Mouse (Mus musculus) mature B cell (primary cell): ENCODE data around the gene Lyrm9.

Experiments
- in situ Hi-C: fragments of 300-500 bp; cut with MboI; formaldehyde crosslinking; loops from 2 replicates; pipeline ENCODE4 v1.14.3; 2019

The Lyrm9 gene

GRCm38 (mm10) chr11:78826442-78827013 is at the start of gene Lyrm9:
Gene Lyrm9 (plus strand): TSS chr11:78826584.
- in situ Hi-C loops, result no loop called here

DNA sequence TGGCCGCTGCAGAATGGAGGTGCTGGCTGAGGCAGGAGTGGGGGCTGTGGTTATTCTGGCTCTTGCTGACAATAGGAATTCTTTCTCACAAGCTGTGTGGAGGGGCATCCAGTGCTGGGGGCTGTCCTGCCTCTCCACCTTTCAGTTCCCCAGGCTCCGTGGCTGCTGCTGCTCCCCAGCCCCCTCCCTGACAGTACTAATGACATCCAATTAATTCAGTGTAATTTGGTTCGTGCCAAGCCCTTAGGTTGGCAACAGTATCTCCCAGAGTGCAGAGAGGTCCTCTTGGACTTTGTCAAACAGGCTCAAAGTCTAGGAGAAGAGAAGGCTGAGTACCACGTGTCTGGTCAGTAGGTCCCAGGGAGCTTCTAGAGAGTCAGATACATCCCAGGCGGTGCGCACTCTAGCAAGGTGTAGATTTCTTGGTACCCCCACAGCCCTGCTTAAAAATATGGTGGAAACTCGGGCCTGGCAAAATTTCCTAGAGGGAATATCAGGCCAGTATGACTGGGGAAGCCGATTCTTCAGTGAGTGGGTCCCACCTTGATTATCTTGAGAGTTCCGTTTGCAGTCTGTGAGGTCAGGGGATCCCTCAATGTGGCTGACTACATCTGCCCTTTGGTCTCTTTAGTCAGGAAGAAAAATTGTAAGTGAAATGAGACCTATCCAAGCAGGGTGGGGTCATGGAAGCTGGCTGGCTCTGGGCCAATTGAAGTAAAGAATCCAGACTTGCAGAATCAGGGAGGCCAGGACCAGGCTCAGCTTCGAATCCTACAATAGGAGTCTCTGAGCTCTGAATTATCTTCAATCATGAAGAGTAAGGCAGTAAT is 48.3 kb upstream of the Lyrm9 start:
- in situ Hi-C loops, result no loop called here

GRCm38 (mm10) chr11:78780002-78780401 is 46.4 kb upstream of the Lyrm9 start:
- in situ Hi-C loops, result no loop called here

GRCm38 (mm10) chr11:78780571-78780970 is 45.8 kb upstream of the Lyrm9 start:
- in situ Hi-C loops, result no loop called here

DNA sequence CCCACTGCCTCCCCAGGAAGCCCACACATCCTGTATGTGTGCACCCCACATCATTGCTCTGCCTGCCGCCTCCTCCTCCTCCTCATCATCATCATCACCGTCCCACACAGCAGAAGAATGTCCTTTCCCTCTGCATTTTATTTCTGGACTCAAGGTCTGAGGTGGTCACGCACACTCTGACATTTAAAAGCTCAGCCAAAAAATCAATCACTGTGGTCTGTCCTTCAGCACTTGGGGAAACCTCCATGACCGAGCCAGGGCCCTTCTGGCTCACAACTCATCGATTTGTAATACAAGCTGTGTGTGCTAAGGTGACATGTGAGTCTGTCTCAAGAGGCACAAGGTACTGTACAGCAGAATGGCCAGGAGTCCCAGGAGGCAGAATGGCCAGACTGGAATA is 44.1 kb upstream of the Lyrm9 start:
- in situ Hi-C loops, result no loop called here

DNA sequence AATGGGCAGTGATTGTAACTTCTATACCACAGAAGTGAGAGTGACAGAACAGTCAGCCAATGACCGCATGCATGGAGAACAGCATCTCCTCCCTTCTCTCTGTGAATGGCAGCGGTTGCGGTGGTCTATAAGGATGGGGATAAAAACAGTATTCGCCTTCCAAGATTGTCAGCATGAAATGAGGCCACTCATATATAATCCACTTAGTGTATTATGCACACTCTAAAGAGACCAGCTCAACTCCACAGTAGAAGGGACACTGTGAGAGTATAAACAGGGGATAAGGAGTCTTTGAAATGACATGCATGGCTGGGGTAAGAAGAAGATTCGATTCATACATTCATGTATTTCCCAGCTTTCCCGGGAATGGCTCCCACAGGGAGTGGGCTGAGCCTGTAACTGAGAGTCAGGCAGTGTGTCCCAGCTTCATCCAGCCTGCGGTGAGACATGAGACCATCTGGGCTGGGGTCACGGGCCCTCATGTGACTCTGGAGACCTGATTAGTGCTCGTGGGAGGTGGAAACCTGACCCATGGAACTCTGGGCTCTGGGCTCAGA is 43.5 kb upstream of the Lyrm9 start:
- in situ Hi-C loops, result no loop called here

- in situ Hi-C loops, result no loop called here
These were observed 40.4 kb upstream of the Lyrm9 start for GRCm38 (mm10) chr11:78786013-78786431.

DNA sequence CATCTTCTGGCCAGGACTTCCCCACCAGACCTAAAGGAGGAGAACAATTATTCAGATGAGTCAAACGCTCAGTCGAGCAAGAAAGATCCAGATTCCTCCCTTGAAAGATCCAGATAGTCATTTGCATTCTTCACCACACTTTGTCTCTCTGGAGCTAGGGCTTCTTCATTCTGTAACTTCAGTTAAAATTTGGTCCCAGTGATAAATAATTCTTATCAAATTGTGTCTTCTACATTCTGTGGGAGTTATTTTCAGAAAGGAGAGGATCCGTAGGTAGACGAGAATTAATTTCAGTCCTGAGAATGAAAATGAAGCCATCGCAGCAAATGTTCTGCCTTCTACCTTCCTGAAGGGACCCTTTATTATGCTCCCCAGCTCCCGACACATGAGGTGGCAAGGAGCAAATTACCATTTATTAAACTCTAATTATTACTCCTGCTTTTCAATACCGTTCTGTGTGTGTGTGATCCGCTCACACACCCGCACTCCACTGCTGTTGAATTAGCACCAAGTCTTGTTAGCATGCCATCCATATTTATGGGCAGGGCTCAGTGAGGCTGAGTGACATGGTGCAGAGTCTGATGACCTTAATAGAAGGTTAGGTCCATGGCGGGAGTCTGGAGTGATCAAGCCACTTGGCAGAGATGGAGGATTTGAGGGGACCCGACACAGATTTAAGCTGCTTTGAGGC is 36.9 kb upstream of the Lyrm9 start:
- in situ Hi-C loops, result no loop called here

GRCm38 (mm10) chr11:78791582-78791981 is 34.8 kb upstream of the Lyrm9 start:
- in situ Hi-C loops, result no loop called here

GRCm38 (mm10) chr11:78792055-78792454 is 34.3 kb upstream of the Lyrm9 start:
- in situ Hi-C loops, result no loop called here

DNA sequence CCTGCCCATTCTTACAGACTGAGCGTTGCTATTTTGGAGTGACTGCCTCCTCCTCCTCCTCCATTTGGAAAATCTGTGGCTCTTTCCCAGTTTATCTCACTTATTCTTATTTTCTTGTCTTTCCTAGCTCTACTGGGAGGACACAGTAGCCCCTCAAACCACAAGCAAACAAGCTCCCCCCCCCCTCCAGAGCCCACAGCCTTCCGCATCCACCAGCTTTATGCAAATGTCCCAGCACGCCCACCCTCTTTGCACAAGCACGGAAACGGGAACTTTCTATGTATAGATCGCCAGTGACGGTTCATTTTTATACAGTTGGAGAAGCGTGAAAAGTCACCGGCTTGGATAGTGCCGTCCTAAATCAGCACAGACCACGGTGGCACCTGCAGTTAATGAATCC is 33.9 kb upstream of the Lyrm9 start:
- in situ Hi-C loops, result no loop called here

DNA sequence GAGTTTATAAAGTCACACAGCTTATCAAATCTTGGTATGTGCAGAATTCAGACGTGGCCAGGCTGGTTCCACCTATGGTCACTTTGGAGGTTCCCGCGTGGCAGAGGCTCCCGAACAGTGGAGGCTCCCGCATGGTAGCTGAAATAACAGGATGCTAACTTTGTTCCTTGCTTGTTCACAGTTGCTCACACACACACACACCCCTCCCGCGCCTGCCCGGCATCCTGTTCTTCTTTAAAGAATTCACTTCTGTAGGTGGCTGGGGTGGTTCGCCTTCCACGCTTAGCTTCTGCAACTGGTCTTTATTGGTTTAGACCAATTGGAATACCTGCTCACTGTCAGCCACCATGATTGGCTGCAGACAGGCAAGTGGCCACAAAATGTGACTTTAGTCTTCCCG is 33.3 kb upstream of the Lyrm9 start:
- in situ Hi-C loops, result no loop called here

- in situ Hi-C loops, result no loop called here
These were observed 30.2 kb upstream of the Lyrm9 start for GRCm38 (mm10) chr11:78796072-78796729.

DNA sequence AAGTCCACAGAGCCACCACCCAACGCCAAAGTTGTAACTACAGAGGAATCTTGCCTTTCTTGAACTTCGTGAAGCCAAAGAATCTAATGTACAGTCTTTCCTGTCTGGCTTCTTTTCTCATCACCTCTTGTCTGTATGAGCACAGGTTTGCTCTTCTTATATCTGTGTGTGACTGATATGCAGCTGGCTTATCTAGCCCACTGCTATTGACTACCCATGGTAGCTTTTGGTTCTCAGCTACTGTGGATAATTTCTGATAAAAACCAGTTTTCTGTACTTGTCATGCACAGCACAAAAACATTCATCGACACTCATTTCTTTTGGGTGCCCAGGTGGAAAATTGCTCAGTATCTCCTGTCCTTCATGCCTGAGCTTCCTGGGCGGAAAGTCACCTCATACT is 25.3 kb upstream of the Lyrm9 start:
- in situ Hi-C loops, result no loop called here

DNA sequence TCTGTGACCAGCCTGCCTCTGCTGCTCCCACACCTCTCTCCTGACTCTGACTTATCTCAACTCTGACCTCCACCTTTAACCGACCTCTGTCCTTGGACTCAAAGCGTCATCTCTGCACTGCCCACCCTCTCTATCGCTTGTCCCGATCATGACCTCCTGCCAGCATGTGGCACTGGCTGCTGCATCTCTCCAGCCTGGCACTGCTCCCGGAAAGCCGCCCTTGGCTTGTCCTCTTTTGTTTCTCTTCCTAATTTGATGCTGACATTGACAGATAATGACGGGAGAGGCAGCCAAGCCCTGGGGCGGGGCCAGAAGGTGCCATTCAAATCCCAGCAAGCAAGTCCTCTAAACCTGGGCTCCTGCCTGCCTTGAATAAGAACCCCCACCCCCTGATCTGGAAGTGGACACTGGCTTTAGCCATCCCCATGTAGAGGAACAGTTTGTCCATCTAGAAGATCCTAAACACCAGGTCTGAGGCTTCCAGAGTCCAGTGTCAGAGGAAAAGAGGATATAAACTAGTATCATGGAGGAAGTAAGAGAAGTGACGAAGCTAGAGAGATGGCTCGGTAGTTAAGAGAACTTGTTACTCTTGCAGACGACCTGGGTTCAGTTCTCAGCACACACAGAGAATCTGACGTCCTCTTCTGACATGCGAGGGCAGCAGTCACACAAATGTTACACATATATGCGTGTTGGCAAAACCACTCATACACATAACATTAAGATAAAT is 22.6 kb upstream of the Lyrm9 start:
- in situ Hi-C loops, result no loop called here

- in situ Hi-C loops, result no loop called here
These were observed 21.8 kb upstream of the Lyrm9 start for GRCm38 (mm10) chr11:78804551-78804950.

DNA sequence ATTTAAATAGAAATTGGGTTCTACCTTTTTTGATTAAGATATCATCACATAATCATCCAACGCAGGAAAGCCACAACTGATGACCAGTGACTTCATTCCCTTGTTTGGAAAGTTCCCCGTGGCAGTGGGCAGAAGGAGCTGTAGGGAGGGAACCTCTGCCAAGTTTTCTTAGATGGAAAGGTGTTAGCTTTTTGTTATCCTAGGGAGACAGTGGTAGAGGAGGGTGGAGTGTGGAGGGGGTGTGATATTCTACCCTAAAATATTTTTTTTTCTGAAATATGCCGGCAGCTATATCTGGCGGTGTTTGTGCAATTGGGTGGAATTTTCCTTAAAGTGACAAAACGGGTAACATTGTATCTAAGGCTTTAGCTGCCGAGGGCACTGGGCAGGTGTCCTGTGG is 21.2 kb upstream of the Lyrm9 start:
- in situ Hi-C loops, result no loop called here

GRCm38 (mm10) chr11:78805691-78806137 is 20.7 kb upstream of the Lyrm9 start:
- in situ Hi-C loops, result no loop called here

DNA sequence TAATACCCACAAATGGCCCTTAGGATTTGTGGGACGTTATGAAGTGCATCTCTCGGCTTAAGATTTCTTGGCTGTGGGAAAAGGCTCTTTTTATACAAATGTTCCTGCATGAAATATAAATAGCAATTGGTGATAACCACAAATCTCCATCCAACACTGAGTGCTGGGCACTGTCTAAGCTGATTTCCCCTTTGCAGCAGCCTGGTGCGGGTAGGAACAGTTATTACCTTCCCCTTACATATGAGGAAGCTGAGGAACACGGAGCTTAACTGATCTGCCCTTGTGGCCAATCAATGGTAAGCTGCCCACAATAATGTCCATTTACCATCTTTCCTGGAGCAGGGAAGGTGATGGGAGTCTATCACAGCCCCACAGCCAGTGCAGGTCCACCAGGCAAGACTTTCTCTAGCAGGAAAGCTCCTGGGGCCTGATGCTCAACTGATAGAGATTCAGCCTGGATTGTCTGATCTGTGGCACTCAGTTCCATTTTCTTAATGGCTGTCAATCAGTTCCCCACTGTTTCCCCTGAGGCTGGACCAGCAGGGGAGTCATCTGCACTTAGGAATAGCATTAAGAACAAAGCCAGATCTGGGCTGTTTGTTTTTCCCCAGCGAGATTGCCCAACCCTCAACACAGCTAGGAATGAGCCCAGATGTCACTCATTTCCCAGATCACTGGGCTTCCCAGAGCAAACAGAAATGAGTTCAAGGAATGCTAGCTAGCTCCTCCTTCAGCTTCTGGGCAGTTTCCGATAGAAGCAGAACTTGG is 18.9 kb upstream of the Lyrm9 start:
- in situ Hi-C loops, result no loop called here

DNA sequence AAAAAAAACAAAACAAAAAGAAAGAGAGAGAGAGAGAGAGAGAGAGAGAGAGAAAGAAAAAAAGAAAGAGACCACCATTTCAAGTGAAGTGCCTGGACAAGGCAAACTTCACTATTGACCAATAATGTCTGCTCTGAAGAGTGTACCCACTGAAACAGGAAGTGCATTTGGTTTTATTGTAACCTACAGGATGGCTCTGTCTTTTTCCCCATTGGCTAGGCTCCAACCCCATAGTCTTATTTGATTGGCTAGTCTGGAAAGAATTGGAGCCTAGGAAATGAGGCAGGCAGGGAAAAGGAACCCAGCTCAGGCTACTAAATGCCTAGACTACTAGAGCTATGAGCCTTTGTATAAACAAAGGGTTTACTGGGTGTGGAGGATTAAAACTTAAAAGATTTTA is 17.0 kb upstream of the Lyrm9 start:
- in situ Hi-C loops, result no loop called here
